Mouse (Mus musculus) urinary bladder, postnatal 25 days (tissue): ENCODE results near the gene Gm8206.
"Not testable (repeated sequence)": the region's sequence is repeated elsewhere in the genome, so short reads cannot be mapped to it uniquely, and the experiment has no call there.

ENCODE experiments used
- DNase-seq: peaks from one replicate; pipeline ENCODE4 v3.0.0; 2022; ENCODE audit warnings: low spot score

Gene Gm8206

DNA sequence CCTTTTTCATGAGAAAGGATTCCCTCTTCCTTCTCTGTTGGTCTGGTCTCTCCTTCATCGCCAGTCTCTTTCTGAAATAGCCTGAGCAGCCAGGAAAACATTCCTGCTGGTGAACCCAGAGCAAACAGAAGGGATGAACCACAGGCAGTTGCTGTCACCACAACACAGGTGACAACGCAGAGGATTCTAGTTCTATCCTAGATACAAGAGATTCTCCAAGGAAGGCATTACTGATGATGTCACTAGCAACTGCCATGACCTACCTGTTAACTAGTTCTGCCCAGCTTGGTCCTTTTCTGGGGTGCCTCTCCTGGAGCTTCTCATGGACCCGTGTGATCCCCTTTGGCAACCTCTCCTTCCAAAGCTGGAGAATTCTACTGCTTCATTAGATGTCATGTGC lies at the start of gene Gm8206:
Gm8206 (minus strand) TSS at position 101 of the 400 bp plus-strand sequence.
- DNase-seq: not testable (repeated sequence)

DNA sequence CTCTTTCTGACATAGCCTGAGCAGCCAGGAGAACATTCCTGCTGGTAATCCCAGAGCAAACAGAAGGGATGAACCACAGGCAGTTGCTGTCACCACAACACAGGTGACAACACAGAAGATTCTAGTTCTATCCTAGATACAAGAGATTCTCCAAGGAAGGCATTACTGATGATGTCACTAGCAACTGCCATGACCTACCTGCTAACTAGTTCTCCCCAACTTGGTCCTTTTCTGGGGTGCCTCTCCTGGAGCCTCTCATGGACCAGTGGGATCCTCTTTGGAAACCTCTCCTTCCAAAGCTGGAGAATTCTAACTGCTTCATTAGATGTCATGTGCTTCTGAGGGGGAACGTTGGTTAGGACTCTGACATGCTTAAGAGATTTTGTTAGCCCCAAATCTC lies 32.0 kb upstream of the Gm8206 start, which contains the start of gene Gm3476:
Gm3476 (minus strand) TSS at position 101 of the 400 bp plus-strand sequence.
- DNase-seq: not testable (repeated sequence)

DNA sequence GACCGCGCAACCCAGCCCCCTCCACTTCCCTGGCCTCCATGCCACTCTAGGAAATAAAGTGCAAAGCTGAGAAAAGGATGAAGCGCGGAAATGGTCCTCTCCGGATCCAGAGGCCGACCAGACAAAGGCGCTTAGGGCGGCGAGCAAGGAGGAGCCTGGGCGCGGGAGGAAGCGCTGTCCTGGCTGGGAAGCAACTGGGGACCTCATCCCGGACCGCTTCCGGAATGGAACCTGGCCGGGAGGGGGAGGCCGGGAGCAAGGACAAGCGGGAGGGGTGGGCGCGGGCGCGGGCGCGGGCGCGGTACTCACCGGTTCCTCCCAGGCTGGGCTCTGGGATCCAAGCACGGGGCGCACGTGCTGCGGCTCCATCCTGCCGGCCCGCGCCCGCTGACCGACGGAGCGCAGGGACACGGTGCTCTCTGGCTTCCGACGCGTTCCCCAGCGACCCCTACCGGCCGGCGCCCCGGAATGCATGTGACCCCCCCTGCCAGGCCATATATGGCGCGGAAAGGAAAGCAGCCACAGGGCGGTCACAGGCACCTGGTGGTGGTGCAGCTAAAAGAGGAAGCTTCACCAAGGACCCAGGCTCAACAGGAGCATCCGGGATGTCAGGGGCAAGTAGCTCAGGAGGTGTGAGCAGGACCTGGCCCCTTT lies 14.7 kb upstream of the Gm8206 start, which contains the start of gene Gm3468:
Gm3468 (minus strand) TSS at position 394 of the 654 bp plus-strand sequence.
- peak; percentile 57 for DNase-seq

DNA sequence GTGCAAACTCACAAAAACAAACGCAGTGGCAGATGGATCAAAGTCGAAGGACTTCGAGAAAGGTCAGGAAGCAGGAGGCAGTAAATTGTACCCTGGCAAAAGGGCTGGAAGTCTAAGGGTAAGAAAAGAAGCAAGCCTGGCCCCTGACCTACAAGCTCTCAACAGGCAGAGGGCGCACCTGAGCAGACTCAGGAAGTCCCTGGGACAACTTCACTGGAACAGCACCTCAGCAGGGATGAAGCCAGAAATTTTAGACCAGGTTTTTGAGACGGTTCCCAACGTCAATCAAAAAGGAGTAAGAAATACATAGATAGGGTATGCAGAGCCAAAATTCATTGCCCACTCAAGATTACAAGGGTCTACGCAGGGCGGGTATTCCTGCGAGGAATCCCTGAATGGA lies 13.8 kb upstream of the Gm8206 start:
- DNase-seq: not testable (repeated sequence)

DNA sequence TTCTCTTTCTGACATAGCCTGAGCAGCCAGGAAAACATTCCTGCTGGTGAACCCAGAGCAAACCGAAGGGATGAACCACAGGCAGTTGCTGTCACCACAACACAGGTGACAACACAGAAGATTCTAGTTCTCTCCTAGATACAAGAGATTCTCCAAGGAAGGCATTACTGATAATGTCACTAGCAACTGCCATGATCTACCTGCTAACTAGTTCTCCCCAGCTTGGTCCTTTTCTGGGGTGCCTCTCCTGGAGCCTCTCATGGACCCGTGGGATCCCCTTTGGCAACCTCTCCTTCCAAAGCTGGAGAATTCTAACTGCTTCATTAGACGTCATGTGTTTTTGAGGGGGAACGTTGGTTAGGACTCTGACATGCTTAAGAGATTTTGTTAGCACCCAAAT lies 35.6 kb downstream of the Gm8206 start, which contains the start of gene Gm6337:
Gm6337 (minus strand) TSS at position 101 of the 400 bp plus-strand sequence.
- DNase-seq: not testable (repeated sequence)

DNA sequence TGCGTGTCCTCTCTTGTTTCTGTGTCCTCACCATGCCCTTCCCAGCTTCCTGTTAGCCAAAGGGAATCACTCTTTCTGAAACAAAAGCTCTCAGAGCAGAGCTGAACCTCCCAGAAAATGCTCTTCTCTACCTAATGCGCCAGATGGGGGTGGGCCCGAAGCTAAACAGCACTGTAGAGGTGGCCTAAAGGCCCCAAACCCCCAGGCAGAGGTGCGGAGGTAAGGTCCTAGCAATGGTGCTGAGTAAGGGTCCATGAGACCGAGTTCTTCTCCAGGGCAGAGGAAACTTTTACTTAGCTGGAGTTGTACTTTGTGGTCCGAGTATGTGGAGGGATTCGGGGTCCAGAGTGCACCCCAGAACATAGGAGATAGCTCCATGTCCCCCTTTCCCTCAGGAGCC lies 106.6 kb downstream of the Gm8206 start:
- DNase-seq: not testable (repeated sequence)

DNA sequence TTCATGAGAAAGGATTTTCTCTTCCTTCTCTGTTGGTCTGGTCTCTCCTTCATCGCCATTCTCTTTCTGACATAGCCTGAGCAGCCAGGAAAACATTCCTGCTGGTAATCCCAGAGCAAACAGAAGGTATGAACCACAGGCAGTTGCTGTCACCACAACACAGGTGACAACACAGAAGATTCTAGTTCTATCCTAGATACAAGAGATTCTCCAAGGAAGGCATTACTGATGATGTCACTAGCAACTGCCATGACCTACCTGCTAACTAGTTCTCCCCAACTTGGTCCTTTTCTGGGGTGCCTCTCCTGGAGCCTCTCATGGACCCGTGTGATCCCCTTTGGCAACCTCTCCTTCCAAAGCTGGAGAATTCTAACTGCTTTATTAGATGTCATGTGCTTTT lies 114.7 kb downstream of the Gm8206 start, which contains the start of gene Gm3453:
Gm3453 (minus strand) TSS at position 101 of the 400 bp plus-strand sequence.
- DNase-seq: not testable (repeated sequence)
